Mouse (Mus musculus) forebrain, embryonic 12.5 days (tissue): Measurements from ENCODE around the gene Gm3448. TPM values are rescaled to one million over a fixed set of nuclear protein-coding genes. Genes with fewer than 3 reads are reported as not detected.
"Not testable (repeated sequence)": the region's sequence is repeated elsewhere in the genome, so short reads cannot be mapped to it uniquely, and the experiment has no call there.

Experiments used
- ATAC-seq: fragments of 200-750 bp; cut with Nextera tagmentation; 2 replicates; pipeline ENCODE4 v1.8.0; 2017; ENCODE audit warnings: moderate TSS enrichment; ENCODE audit not compliant: low FRiP score
- H3K27ac ChIP-seq: fragments of 300-500 bp; sonication (generic); 2 replicates; pipeline ENCODE4 v1.5.1; 2016; ENCODE audit warnings: mild to moderate bottlenecking
- H3K27me3 ChIP-seq: fragments of 300-500 bp; sonication (generic); 2 replicates; pipeline ENCODE4 v1.6.1; 2016; ENCODE audit warnings: mild to moderate bottlenecking
- H3K36me3 ChIP-seq: fragments of 300-500 bp; sonication (generic); replicated peaks from 2 replicates; pipeline ENCODE4 v1.6.1; 2016; ENCODE audit warnings: mild to moderate bottlenecking
- H3K4me1 ChIP-seq: fragments of 300-500 bp; sonication (generic); 2 replicates; pipeline ENCODE4 v1.6.1; 2016
- H3K4me2 ChIP-seq: fragments of 300-500 bp; sonication (generic); 2 replicates; pipeline ENCODE4 v1.6.1; 2016; ENCODE audit warnings: mild to moderate bottlenecking, moderate library complexity
- H3K4me3 ChIP-seq: fragments of 300-500 bp; sonication (generic); replicated peaks from 2 replicates; pipeline ENCODE4 v1.5.1; 2016; ENCODE audit warnings: mild to moderate bottlenecking
- H3K9ac ChIP-seq: fragments of 300-500 bp; sonication (generic); 2 replicates; pipeline ENCODE4 v1.6.1; 2016; ENCODE audit warnings: mild to moderate bottlenecking
- H3K9me3 ChIP-seq: fragments of 300-500 bp; sonication (generic); 2 replicates; pipeline ENCODE4 v1.6.1; 2016
- WGBS: fragments of 180-500 bp; shearing (Covaris S2); methylation state at CpG from one replicate; pipeline ENCODE4 v1.1.7; 2016; 5-methylcytosine and 5-hydroxymethylcytosine counted together
- polyA plus RNA-seq: library from polyadenylated mRNA; unstranded; fragments of >200 nt; fragmentation: Nextera tagmentation; extraction: Ambion mirVana; gene quantifications from 2 replicates; pipeline ENCODE4 v1.2.1, GENCODE M21; 2016

The Gm3448 gene
- 6.7 and 6.8 TPM in 2 replicates for polyA plus RNA-seq

DNA sequence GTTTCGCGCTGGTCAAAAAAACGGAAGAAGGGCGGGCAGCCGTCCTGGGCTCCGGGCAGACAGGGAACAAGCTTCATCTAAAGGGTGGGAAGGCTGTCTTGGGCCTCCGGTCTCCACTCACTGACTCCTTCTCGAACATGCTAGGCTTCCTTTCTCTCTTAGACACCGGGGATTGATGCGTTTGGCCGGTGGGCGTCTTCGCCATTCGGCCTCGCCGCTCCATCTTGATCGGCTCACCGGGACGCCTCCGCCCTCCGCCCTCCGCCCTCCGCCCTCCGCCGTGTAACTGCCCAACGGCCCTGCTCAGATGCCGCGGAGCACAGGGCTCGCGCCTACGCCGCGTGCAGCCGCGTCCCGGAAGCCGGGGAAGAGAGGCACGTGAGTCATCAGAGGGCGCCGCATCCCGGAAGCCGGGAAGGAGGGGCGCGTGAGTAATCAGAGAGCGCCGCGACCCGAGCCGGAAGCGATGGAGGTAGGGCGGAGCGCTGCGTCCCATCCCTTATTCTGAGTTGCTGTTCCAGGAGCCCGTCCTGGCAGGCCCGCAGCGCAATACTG, at the start of gene Gm3448, which contains the start of the genes Ermard and Tcte3:
Gm3448 (minus strand) TSS at position 363 of the 555 bp plus-strand sequence.
Ermard (plus strand) TSS at position 34 of the 555 bp plus-strand sequence.
Tcte3 (minus strand) TSS at position 314 of the 555 bp plus-strand sequence.
- not testable (repeated sequence) for H3K9me3 ChIP-seq, H3K4me2 ChIP-seq, H3K27ac ChIP-seq, H3K9ac ChIP-seq, H3K4me1 ChIP-seq, H3K27me3 ChIP-seq, H3K36me3 ChIP-seq
- peak within 1 kb of the TSS; percentile 28 for H3K4me3 ChIP-seq
- peak; percentile 98 for ATAC-seq
- 0% methylated on average over 12 of the region's 56 CpGs for WGBS

DNA sequence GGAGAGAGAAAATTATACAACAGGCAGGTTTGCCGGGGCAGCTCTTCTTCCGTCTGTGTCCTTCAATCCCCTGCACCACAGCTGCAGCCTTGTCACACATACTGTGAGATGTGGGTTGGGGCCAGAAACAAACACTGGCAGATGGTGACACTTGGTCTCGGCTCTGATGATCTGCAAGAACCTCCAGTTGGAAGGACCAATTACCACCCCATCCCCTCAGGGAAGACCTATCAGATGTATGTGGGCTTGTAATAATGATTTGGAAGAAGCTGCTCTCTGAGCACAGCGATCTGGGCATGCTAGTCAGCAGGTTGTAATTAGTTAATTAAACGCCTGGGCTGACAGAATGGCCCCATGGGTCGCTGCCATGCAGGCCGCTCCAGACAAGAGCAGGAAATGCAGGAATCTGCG, 47.3 kb upstream of the Gm3448 start:
- Histone ChIP-seq H3K27ac (peak overlapping the region; percentile 68), H3K36me3 (no peaks in the 10 kb centered on the region), H3K9me3 (no peaks in the 10 kb centered on the region), H3K4me3 (no peak overlapping the region), H3K9ac (no peak overlapping the region), H3K4me1 (peaks cover 25% of the 10 kb centered on the region), H3K27me3 (no peaks in the 10 kb centered on the region), H3K4me2 (peak overlapping the region; percentile 6; the same call in 1 of the 2 replicates)
- peak; percentile 83 for ATAC-seq
- 20% methylated on average over 8 of the region's 8 CpGs for WGBS

DNA sequence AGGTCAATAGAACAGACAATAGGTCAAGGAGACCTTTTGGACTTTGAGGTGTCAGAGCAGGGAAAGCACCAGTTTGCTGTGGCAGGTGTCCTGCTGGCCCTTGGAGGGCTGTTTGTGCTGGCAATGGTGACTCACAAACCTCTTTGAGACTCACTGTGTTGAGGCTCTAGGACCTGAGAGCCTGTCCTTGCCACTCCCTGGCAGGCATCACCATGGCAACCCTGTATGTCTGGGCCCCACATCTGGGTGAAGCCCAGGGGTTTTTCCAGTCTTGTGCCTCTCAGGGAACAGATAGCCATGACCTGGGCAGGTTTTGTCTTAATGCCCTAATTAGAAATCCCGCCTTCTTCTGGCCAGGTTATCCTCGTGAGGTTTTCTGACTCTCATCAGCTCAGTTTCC, 46.8 kb upstream of the Gm3448 start:
- Histone ChIP-seq H3K9me3 (no peaks in the 10 kb centered on the region), H3K4me1 (peaks cover 22% of the 10 kb centered on the region), H3K27me3 (no peaks in the 10 kb centered on the region), H3K4me3 (no peak overlapping the region), H3K27ac (peak overlapping the region; percentile 68), H3K9ac (no peak overlapping the region), H3K36me3 (no peaks in the 10 kb centered on the region), H3K4me2 (no peak overlapping the region)
- peak; percentile 52; the same call in 1 of the 2 replicates for ATAC-seq
- 29% methylated on average over 2 of the region's 2 CpGs for WGBS

DNA sequence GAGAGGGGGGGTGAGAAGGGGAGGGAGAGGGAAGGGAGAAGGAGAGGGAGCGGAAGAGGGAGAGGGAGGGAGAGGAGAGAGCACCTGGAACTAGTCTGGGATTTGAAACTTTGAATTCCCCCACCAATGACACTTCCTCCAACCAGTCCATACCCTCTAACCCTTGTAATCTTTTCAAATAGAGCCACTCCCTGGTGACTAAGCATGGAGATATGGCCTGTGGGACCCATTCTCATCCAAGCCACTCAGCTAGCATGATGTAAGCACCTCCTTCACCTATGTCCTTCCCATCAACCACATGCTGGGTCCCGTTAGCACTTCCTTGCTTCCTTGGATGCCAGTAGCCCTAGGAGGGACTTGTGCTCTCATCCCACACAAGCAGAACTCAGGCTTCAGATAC, 43.7 kb upstream of the Gm3448 start:
- no peak for ATAC-seq
- H3K9ac ChIP-seq, result no peak overlapping the region
- no peak overlapping the region for H3K4me3 ChIP-seq
- H3K9me3 ChIP-seq, result no peaks in the 10 kb centered on the region
- no peaks in the 10 kb centered on the region for H3K36me3 ChIP-seq
- peaks cover 26% of the 10 kb centered on the region for H3K4me1 ChIP-seq
- WGBS, result 85% methylated on average over 2 of the region's 2 CpGs
- no peak overlapping the region for H3K27ac ChIP-seq
- no peak overlapping the region for H3K4me2 ChIP-seq
- peaks cover 7% of the 10 kb centered on the region; the same call in 1 of the 2 replicates for H3K27me3 ChIP-seq

DNA sequence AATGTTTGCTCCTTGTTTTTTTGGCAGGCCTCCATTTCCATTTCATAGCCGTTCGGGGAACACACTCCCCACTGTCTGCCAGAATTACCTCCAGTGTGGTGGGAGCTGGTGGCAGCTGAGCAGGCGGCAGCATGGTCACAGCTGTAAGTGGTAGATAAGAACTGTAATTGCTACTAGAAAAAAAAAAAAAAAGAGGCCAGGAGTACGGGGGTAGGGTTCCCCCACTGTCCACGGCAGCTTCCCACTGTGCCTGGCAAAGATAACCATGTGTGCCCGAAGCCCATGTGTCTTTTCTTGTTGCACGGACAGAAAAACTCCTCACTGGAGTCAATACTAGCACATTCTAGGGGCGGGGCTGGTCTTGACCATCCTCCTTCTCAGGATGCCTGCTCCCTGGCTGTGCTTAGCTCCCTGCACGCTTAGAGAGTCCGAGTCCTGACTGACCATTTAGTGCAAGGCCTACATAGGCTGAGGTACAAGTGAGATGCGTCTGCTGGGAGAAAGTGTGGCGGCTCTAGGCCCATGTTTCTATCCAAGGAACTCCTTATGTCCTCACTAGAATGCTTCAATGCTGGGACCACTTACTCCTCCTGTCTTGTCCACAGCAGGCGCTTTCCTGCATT, 43.0 kb upstream of the Gm3448 start:
- H3K4me2 ChIP-seq, result no peak overlapping the region
- H3K27me3 ChIP-seq, result peaks cover 7% of the 10 kb centered on the region; the same call in 1 of the 2 replicates
- no peak for ATAC-seq
- H3K9ac ChIP-seq, result no peak overlapping the region
- H3K4me3 ChIP-seq, result no peak overlapping the region
- no peaks in the 10 kb centered on the region for H3K36me3 ChIP-seq
- H3K27ac ChIP-seq, result no peak overlapping the region
- 73% methylated on average over 13 of the region's 13 CpGs for WGBS
- no peaks in the 10 kb centered on the region for H3K9me3 ChIP-seq
- H3K4me1 ChIP-seq, result peaks cover 22% of the 10 kb centered on the region

DNA sequence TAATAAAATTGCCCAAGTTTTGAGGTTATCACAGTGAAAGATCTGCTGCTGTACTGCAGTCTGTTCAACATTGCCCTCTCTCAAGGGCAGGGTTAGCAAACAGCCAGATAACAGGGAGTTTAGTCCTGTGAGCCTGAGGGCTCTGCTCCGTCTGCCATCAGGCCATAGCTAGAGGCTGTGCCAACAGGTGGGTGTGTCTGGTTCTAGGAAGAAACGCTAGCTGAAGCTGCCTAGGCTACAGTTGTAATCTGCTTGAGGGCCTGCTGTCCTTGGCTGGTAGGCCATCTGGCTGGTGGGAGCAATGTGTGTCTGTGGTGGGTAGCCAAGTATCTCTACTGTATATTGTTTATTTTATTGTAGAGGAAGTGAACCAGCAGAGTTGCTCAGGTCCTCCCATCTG, 36.2 kb upstream of the Gm3448 start:
- WGBS, result 66% methylated on average over 2 of the region's 2 CpGs
- ATAC-seq, result no peak
- no peak overlapping the region for H3K27ac ChIP-seq

DNA sequence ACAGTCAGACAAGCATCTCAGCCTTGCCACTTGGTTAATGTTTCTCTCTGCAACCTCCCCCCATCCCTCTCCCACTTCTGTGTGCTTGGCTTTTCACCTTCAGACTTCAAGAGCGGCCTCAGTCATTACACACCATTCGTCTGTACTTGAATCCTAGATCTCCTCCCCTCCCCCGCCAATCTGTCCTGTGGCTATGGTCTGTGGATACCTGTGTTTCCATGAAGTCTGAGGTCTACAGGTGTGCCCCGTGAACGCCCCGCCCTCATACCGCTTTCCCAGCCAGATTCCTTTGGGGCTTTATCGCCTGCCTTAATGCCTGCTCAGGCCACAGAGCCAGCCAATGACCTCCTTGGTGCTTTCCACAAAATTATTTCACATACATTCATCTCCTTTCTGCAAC, 33.7 kb upstream of the Gm3448 start:
- H3K27me3 ChIP-seq, result no peaks in the 10 kb centered on the region
- no peak for ATAC-seq
- H3K4me2 ChIP-seq, result no peak overlapping the region
- no peaks in the 10 kb centered on the region; the same call in 1 of the 2 replicates for H3K4me1 ChIP-seq
- H3K9ac ChIP-seq, result no peak overlapping the region
- no peaks in the 10 kb centered on the region for H3K36me3 ChIP-seq
- WGBS, result 86% methylated on average over 8 of the region's 8 CpGs
- no peak overlapping the region for H3K4me3 ChIP-seq
- no peaks in the 10 kb centered on the region for H3K9me3 ChIP-seq
- H3K27ac ChIP-seq, result no peak overlapping the region

More for the DNA sequence above, 36.2 kb upstream of the Gm3448 start:
- peaks cover 4% of the 10 kb centered on the region for H3K4me1 ChIP-seq
- H3K27me3 ChIP-seq, result peaks cover 6% of the 10 kb centered on the region; the same call in 1 of the 2 replicates
- H3K36me3 ChIP-seq, result no peaks in the 10 kb centered on the region
- no peaks in the 10 kb centered on the region for H3K9me3 ChIP-seq
- no peak overlapping the region for H3K4me3 ChIP-seq
- H3K4me2 ChIP-seq, result no peak overlapping the region
- H3K9ac ChIP-seq, result no peak overlapping the region

DNA sequence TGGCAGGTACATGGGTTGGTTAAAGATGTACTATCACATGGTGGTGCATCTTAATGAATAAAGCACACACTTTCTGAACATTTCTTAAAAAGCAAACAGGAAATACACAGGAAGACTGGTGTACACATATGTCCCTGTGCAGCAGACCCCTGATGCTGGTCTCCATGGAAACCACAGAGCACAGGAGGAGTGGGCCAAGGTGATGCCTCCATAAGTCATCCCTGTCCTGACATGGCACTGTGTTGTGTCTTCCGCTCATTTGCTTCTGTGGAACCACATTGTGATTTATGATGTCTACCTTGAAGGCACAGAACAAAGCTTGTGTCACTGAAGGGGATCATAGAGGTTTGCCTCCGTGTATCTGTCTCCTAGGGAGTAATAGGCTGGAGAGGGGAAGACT, 30.9 kb upstream of the Gm3448 start:
- WGBS, result 94% methylated on average over 2 of the region's 2 CpGs
- Histone ChIP-seq H3K4me1 (no peaks in the 10 kb centered on the region; the same call in 1 of the 2 replicates), H3K27me3 (no peaks in the 10 kb centered on the region), H3K36me3 (no peaks in the 10 kb centered on the region), H3K9me3 (no peaks in the 10 kb centered on the region), H3K9ac (no peak overlapping the region), H3K27ac (no peak overlapping the region), H3K4me2 (no peak overlapping the region), H3K4me3 (no peak overlapping the region)
- ATAC-seq, result no peak

DNA sequence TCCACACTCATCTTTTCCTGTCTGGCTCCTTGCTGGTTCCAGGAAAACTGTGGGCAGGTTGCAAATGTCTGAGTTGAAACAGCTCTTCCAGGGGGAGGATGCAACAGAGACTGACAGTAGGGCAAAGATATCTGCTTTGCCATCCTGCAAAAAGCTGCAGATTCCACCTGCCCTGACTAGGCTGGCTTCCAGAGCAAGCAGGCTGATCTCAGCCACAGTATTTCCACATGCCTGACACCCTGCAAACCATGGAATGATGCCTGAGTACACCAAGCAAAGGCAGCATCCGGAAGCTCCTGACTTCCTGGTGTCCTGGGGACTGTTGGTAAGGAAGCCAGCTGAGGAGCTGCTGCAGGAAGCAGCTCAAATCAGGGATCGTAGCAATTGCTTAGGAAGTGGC, 27.8 kb upstream of the Gm3448 start:
- Histone ChIP-seq H3K27ac (no peak overlapping the region), H3K9me3 (no peaks in the 10 kb centered on the region), H3K36me3 (no peaks in the 10 kb centered on the region; the same call in 1 of the 2 replicates), H3K4me2 (no peak overlapping the region), H3K27me3 (no peaks in the 10 kb centered on the region), H3K4me3 (no peak overlapping the region), H3K4me1 (peaks cover 15% of the 10 kb centered on the region), H3K9ac (no peak overlapping the region)
- no peak for ATAC-seq
- WGBS, result 84% methylated on average over 2 of the region's 2 CpGs

DNA sequence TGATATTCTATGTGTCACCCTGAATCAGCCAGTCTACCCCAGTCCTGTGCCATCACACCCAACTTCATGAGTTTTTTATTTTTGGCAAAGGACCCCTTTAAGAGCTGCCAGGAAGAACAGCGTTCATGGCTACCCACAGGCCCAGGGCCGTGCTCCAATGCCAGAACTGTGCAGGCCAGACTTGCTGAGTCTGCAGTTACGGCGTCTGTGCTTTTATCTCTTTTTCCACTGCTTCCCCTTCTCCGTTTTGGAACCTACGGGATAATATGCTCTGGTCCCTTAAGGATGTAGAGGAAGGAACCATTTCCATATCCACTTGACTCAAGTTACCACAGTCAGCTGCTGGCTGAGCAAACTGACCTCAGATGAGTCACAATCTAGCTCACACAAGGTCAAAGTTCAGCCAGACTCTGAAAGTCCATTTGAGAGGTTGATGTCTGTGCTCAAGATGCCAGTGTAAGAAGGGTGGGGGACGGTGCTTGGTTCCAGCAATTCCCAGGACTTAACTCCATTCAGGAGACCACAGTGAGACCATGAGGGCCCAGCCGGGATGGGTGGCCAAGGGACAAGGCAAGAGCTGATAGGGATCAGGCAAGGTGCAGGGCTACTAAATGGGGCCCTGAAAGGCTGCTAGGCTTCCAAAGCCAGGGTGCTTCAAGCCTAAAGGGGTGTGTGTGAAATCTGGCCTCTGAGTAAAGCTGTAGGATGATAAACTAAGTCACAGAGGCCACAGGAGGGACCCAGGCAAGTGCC, 26.9 kb upstream of the Gm3448 start:
- peaks cover 15% of the 10 kb centered on the region for H3K4me1 ChIP-seq
- ATAC-seq, result no peak
- no peak overlapping the region for H3K9ac ChIP-seq
- H3K27ac ChIP-seq, result no peak overlapping the region
- no peak overlapping the region for H3K4me3 ChIP-seq
- H3K9me3 ChIP-seq, result no peaks in the 10 kb centered on the region
- WGBS, result 87% methylated on average over 8 of the region's 8 CpGs
- H3K36me3 ChIP-seq, result no peaks in the 10 kb centered on the region; the same call in none of the 2 replicates
- no peaks in the 10 kb centered on the region for H3K27me3 ChIP-seq
- no peak overlapping the region for H3K4me2 ChIP-seq

DNA sequence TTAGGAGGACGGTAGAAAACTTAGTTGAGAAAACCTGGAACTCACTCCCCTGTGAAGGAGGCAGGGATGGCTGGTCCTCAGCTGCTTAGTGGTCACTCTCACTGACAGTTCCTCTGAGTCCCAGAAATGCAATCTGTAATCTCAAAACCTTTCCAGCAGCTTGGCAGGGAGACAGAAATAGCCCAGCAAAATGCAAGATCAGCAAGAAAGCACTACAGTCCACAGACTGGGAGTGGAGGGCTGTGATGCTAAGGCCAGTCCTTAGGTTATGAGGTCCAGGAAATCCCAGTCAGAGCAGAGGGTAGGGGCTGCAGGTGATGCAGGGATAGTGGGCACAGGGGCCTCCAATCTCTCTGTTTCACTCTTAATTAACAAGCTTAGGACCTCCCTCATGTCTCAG, 25.6 kb upstream of the Gm3448 start:
- Histone ChIP-seq H3K4me3 (no peak overlapping the region), H3K27me3 (no peaks in the 10 kb centered on the region), H3K27ac (no peak overlapping the region), H3K9ac (no peak overlapping the region), H3K36me3 (peaks cover 4% of the 10 kb centered on the region), H3K9me3 (no peaks in the 10 kb centered on the region), H3K4me1 (peaks cover 15% of the 10 kb centered on the region), H3K4me2 (no peak overlapping the region)
- 58% methylated on average over 1 of the region's 1 CpGs for WGBS
- ATAC-seq, result no peak

DNA sequence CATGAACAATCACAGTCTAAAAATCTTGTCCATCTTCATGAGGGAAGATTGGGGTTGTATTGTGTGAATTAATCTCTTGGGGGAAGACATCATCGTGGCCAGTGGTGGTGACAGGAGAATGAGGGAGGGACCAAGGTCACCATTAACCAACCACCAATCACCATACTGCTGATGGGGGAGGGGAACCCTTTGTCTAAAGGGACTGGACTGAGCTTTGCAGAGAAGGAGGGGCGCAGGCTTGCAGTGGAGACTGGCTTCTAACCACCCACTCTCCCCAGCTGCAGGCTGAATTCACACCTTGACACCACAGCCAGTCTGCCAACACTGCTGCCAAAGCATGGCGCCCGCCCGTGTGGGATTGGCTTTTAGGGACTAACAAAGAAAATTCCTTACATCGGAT, 24.7 kb upstream of the Gm3448 start:
- H3K9ac ChIP-seq, result no peak overlapping the region; the same call in 1 of the 2 replicates
- peak overlapping the region; percentile 74 for H3K27ac ChIP-seq
- no peaks in the 10 kb centered on the region for H3K9me3 ChIP-seq
- H3K4me3 ChIP-seq, result no peak overlapping the region
- peaks cover 11% of the 10 kb centered on the region for H3K36me3 ChIP-seq
- WGBS, result 33% methylated on average over 6 of the region's 6 CpGs
- peak overlapping the region; percentile 47 for H3K4me2 ChIP-seq
- ATAC-seq, result peak; percentile 91
- H3K4me1 ChIP-seq, result peaks cover 15% of the 10 kb centered on the region
- no peaks in the 10 kb centered on the region for H3K27me3 ChIP-seq
